Mouse (Mus musculus) heart, postnatal 0 days (tissue): Measurements from ENCODE around the gene Etv2. TPM values are rescaled to one million over a fixed set of nuclear protein-coding genes. Genes with fewer than 3 reads are reported as not detected.

ENCODE experiments used
- ATAC-seq: fragments of 200-750 bp; cut with Nextera tagmentation; 2 replicates; pipeline ENCODE4 v1.8.0; 2017; ENCODE audit warnings: low read depth, moderate number of reproducible peaks, moderate library complexity; ENCODE audit not compliant: insufficient read depth
- DNase-seq: peaks from one replicate; pipeline ENCODE4 v3.0.0-alpha.2; 2016; ENCODE audit warnings: low spot score
- H3K27ac ChIP-seq: fragments of 300-500 bp; sonication (generic); 2 replicates; pipeline ENCODE4 v1.5.1; 2014; ENCODE audit warnings: low read depth, mild to moderate bottlenecking
- H3K27me3 ChIP-seq: fragments of 300-500 bp; sonication (generic); 2 replicates; pipeline ENCODE4 v1.6.1; 2014; ENCODE audit warnings: low read length, mixed read lengths; ENCODE audit not compliant: control insufficient read depth, insufficient read depth
- H3K36me3 ChIP-seq: fragments of 300-500 bp; sonication (generic); replicated peaks from 2 replicates; pipeline ENCODE4 v1.6.1; 2014; ENCODE audit warnings: low read length, mixed read lengths; ENCODE audit not compliant: control insufficient read depth, insufficient read depth
- H3K4me1 ChIP-seq: fragments of 300-500 bp; sonication (generic); 2 replicates; pipeline ENCODE4 v1.6.1; 2014; ENCODE audit warnings: antibody characterized with exemption; ENCODE audit not compliant: control insufficient read depth, insufficient read depth
- H3K4me2 ChIP-seq: fragments of 300-500 bp; sonication (generic); 2 replicates; pipeline ENCODE4 v1.6.1; 2014; ENCODE audit warnings: low read depth, mild to moderate bottlenecking, low read length, moderate library complexity
- H3K4me3 ChIP-seq: fragments of 300-500 bp; sonication (generic); 2 replicates; pipeline ENCODE4 v1.5.1; 2014; ENCODE audit warnings: low read depth, low read length
- H3K9ac ChIP-seq: fragments of 300-500 bp; sonication (generic); replicated peaks from 2 replicates; pipeline ENCODE4 v1.6.1; 2014; ENCODE audit warnings: low read depth, low read length, mixed read lengths
- H3K9me3 ChIP-seq: fragments of 300-500 bp; sonication (generic); replicated peaks from 2 replicates; pipeline ENCODE4 v1.6.1; 2016; ENCODE audit warnings: low read length; ENCODE audit not compliant: control insufficient read depth
- CTCF ChIP-seq: IDR thresholded peaks from 2 replicates; pipeline ENCODE4 v1.5.1; 2016; ENCODE audit warnings: antibody characterized with exemption, control low read depth, low read depth
- EP300 ChIP-seq: IDR thresholded peaks from 2 replicates; pipeline ENCODE4 v1.6.1; 2016; ENCODE audit warnings: antibody characterized with exemption, low read depth
- WGBS: fragments of 180-500 bp; shearing (Covaris S2); extraction: QIAGEN DNeasy Blood & Tissue Kit; methylation state at CpG from one replicate; pipeline ENCODE4 v1.1.7; 2014; 5-methylcytosine and 5-hydroxymethylcytosine counted together
- polyA plus RNA-seq: library from polyadenylated mRNA; unstranded; fragments of >200 nt; fragmentation: Nextera tagmentation; extraction: Ambion mirVana; gene quantifications from 2 replicates; pipeline ENCODE4 v1.2.1, GENCODE M21; 2015
- total RNA-seq: library from RNA; depleted of rRNA; stranded (reverse); fragments of >200 nt; gene quantifications from 2 replicates; pipeline ENCODE4 v1.2.3, GENCODE M21; 2014; ENCODE audit warnings: low replicate concordance

Gene Etv2
- total and polyA plus RNA-seq, 2 experiments from 2014 or later, result not detected

GRCm38 (mm10) chr7:30636395-30636794 lies 743 bp upstream of the Etv2 start:
- WGBS, result 13% methylated on average over 11 of the region's 11 CpGs
- ATAC-seq (no peak), DNase-seq (no peak)
- no peaks in the 10 kb centered on the region for H3K4me1 ChIP-seq
- H3K36me3 ChIP-seq, result peaks cover 15% of the 10 kb centered on the region
- TF ChIP-seq EP300 (no peak), CTCF (no peak)
- no peaks in the 10 kb centered on the region for H3K9me3 ChIP-seq
- H3K9ac ChIP-seq, result no peak overlapping the region
- H3K4me3 ChIP-seq, result no peak overlapping the region
- no peak overlapping the region for H3K4me2 ChIP-seq
- peaks cover 51% of the 10 kb centered on the region for H3K27me3 ChIP-seq
- H3K27ac ChIP-seq, result no peak overlapping the region

GRCm38 (mm10) chr7:30634621-30635020 lies 1.0 kb downstream of the Etv2 start:
- peaks cover 53% of the 10 kb centered on the region for H3K27me3 ChIP-seq
- WGBS, result under 1% methylated on average over 20 of the region's 20 CpGs
- ATAC-seq, result peak; percentile 73

DNA sequence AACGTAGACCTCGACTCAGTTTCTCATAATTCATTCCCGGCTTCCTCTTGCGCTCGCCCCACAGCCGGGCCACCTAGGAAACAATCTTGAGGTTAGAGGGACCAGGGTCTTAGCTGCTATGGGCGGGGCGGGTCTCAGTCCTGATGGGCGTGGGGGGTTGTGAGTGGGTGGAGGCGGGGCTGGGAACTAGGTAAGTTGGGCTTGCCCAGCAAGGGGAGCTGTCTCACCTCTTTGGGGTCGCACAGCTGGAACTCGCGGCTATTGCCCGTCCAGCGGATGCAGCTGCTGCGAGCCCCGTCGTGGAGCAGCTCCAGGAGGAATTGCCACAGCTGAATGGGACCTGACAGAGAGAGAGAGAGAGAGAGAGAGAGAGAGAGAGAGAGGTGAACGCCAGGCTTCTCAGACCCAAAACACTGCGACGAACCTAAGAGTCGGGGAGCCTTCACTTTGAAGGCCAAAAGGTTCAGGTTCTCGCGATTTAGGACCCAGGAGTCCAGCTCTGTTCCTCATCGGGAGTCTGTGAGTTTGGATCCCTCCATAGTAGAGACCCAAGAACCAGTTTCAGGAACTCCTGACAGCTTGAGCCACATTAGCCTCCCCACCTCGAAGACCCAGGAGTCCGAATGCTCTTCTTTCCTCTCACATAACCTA lies 1.8 kb downstream of the Etv2 start:
- WGBS, result 8% methylated on average over 27 of the region's 27 CpGs
- Histone ChIP-seq H3K4me3 (no peak overlapping the region), H3K36me3 (no peaks in the 10 kb centered on the region), H3K4me2 (no peak overlapping the region), H3K27ac (no peak overlapping the region), H3K27me3 (peaks cover 53% of the 10 kb centered on the region), H3K9ac (no peak overlapping the region), H3K9me3 (no peaks in the 10 kb centered on the region), H3K4me1 (no peaks in the 10 kb centered on the region)
- TF ChIP-seq EP300 (no peak), CTCF (no peak)
- no peak for DNase-seq
- no peak for ATAC-seq

More at GRCm38 (mm10) chr7:30634621-30635020, 1.0 kb downstream of the Etv2 start:
- H3K4me1 ChIP-seq, result no peaks in the 10 kb centered on the region
- H3K36me3 ChIP-seq, result no peaks in the 10 kb centered on the region
- no peak for DNase-seq
- H3K4me3 ChIP-seq, result peak overlapping the region; percentile 10; the same call in 1 of the 2 replicates
- no peak overlapping the region for H3K9ac ChIP-seq
- H3K9me3 ChIP-seq, result no peaks in the 10 kb centered on the region
- H3K27ac ChIP-seq, result no peak overlapping the region
- peak overlapping the region; percentile 12; the same call in 1 of the 2 replicates for H3K4me2 ChIP-seq
- TF ChIP-seq EP300, result no peak
- peak; percentile 56 for TF ChIP-seq CTCF

GRCm38 (mm10) chr7:30629013-30629412 lies 6.6 kb downstream of the Etv2 start:
- Histone ChIP-seq H3K4me2 (no peak overlapping the region), H3K36me3 (peaks cover 5% of the 10 kb centered on the region; the same call in 1 of the 2 replicates), H3K4me1 (peaks cover 10% of the 10 kb centered on the region; the same call in 1 of the 2 replicates), H3K27me3 (peaks cover 25% of the 10 kb centered on the region), H3K27ac (no peak overlapping the region), H3K4me3 (no peak overlapping the region), H3K9me3 (no peaks in the 10 kb centered on the region), H3K9ac (no peak overlapping the region)
- no peak for ATAC-seq
- TF ChIP-seq CTCF (no peak), EP300 (no peak)
- no peak for DNase-seq

GRCm38 (mm10) chr7:30626647-30627046 lies 9.0 kb downstream of the Etv2 start:
- WGBS, result 84% methylated on average over 5 of the region's 5 CpGs
- no peak for ATAC-seq
- H3K36me3 ChIP-seq, result peaks cover 29% of the 10 kb centered on the region

More at GRCm38 (mm10) chr7:30626647-30627046, 9.0 kb downstream of the Etv2 start:
- no peak for DNase-seq
- Histone ChIP-seq H3K27me3 (0 out of 2 replicates have a peak, but pooled peaks cover 3% of the 10 kb centered on the region), H3K4me1 (peaks cover 10% of the 10 kb centered on the region; the same call in 1 of the 2 replicates), H3K4me2 (no peak overlapping the region), H3K9me3 (no peaks in the 10 kb centered on the region), H3K9ac (no peak overlapping the region), H3K27ac (no peak overlapping the region), H3K4me3 (no peak overlapping the region)
- TF ChIP-seq EP300 (no peak), CTCF (no peak)
